Mouse (Mus musculus) small intestine, adult 2 months (tissue): Measurements from ENCODE around the gene Atp6v1e2.

Experiments used
- CTCF ChIP-seq: fragments of 200-500 bp; IDR thresholded peaks from 2 replicates; pipeline ENCODE4 v1.5.1; 2012; ENCODE audit warnings: low read depth, mild to moderate bottlenecking, control low read depth, inconsistent platforms, low read length, moderate library complexity, mixed read lengths; ENCODE audit not compliant: insufficient replicate concordance, insufficient read length; ENCODE audit errors: extremely low read depth
- POLR2A ChIP-seq: fragments of 200-500 bp; IDR thresholded peaks from 2 replicates; pipeline ENCODE4 v1.6.1; 2012; ENCODE audit warnings: low read depth, mild to moderate bottlenecking, control low read depth, inconsistent platforms, low read length, moderate library complexity

GRCm38 (mm10) chr17:86988161-86988560 is 40.5 kb upstream of the Atp6v1e2 start:
- TF ChIP-seq CTCF = no peak
- TF ChIP-seq POLR2A = no peak
